Mouse (Mus musculus) embryonic facial prominence, embryonic 11.5 days (tissue): ENCODE measurements around the gene Npas4. TPM values are rescaled to one million over a fixed set of nuclear protein-coding genes. Genes with fewer than 3 reads are reported as not detected.
"Not testable (repeated sequence)": the region's sequence is repeated elsewhere in the genome, so short reads cannot be mapped to it uniquely, and the experiment has no call there.

Experiments
- ATAC-seq: fragments of 200-750 bp; cut with Nextera tagmentation; replicated peaks from 2 replicates; pipeline ENCODE4 v1.8.0; 2017; ENCODE audit warnings: low read depth; ENCODE audit not compliant: insufficient number of reproducible peaks, low FRiP score, low TSS enrichment
- DNase-seq: peaks from one replicate; pipeline ENCODE4 v3.0.0-alpha.2; 2015; ENCODE audit warnings: low spot score
- H3K27ac ChIP-seq: fragments of 300-500 bp; sonication (generic); replicated peaks from 2 replicates; pipeline ENCODE4 v1.5.1; 2014; ENCODE audit warnings: mild to moderate bottlenecking, low read depth, low read length, control low read depth
- H3K27me3 ChIP-seq: fragments of 300-500 bp; sonication (generic); 2 replicates; pipeline ENCODE4 v1.6.1; 2014; ENCODE audit warnings: mild to moderate bottlenecking, low read length, moderate library complexity, mixed read lengths; ENCODE audit not compliant: control insufficient read depth, insufficient read depth
- H3K36me3 ChIP-seq: fragments of 300-500 bp; sonication (generic); replicated peaks from 2 replicates; pipeline ENCODE4 v1.6.1; 2014; ENCODE audit warnings: low read depth, mild to moderate bottlenecking, low read length, moderate library complexity, mixed read lengths; ENCODE audit not compliant: control insufficient read depth, insufficient read depth
- H3K4me1 ChIP-seq: fragments of 300-500 bp; sonication (generic); 2 replicates; pipeline ENCODE4 v1.6.1; 2014; ENCODE audit warnings: low read length, mixed read lengths; ENCODE audit not compliant: control insufficient read depth, insufficient read depth
- H3K4me2 ChIP-seq: fragments of 300-500 bp; sonication (generic); 2 replicates; pipeline ENCODE4 v1.6.1; 2014; ENCODE audit warnings: low read depth, mild to moderate bottlenecking, control low read depth, low read length, moderate library complexity
- H3K4me3 ChIP-seq: fragments of 300-500 bp; sonication (generic); 2 replicates; pipeline ENCODE4 v1.5.1; 2014; ENCODE audit warnings: low read depth, low read length, control low read depth
- H3K9ac ChIP-seq: fragments of 300-500 bp; sonication (generic); replicated peaks from 2 replicates; pipeline ENCODE4 v1.6.1; 2014; ENCODE audit warnings: mild to moderate bottlenecking, control low read depth, low read length
- H3K9me3 ChIP-seq: fragments of 300-500 bp; sonication (generic); replicated peaks from 2 replicates; pipeline ENCODE4 v1.6.1; 2016; ENCODE audit warnings: mild to moderate bottlenecking, low read length, inconsistent platforms, mixed read lengths; ENCODE audit not compliant: control insufficient read depth
- WGBS: fragments of 180-500 bp; shearing (Covaris S2); extraction: QIAGEN DNeasy Blood & Tissue Kit; methylation state at CpG from one replicate; pipeline ENCODE4 v1.1.7; 2014; 5-methylcytosine and 5-hydroxymethylcytosine counted together
- polyA plus RNA-seq: library from polyadenylated mRNA; unstranded; fragments of >200 nt; fragmentation: Nextera tagmentation; extraction: Ambion mirVana; gene quantifications from 2 replicates; pipeline ENCODE4 v1.2.1, GENCODE M21; 2014

Npas4 gene
- polyA plus RNA-seq, 1 experiment from 2014 or later, result not detected

DNA sequence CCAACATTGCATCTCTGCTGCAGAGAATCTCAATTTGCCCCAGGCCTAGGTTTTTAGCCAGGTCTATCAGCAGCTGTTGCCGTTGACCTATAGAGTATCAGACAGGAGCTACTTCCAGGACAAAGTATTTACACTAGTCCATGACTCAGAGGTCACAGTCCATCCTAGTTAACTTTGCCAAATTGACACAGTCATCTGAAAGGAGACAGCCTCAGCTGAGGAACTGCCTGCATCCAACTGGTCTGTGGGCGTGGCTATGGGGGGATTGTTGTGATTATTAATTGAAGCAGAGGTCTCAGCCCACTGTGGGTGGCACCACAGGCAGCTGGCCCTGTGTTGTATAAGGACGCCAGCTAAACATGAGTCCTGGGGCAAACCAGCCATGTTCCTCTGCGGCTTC is 14.8 kb upstream of the Npas4 start:
- no peak overlapping the region for H3K9ac ChIP-seq
- no peaks in the 10 kb centered on the region for H3K36me3 ChIP-seq
- no peak overlapping the region for H3K27ac ChIP-seq
- H3K27me3 ChIP-seq, result no peaks in the 10 kb centered on the region
- H3K9me3 ChIP-seq, result no peaks in the 10 kb centered on the region
- no peak overlapping the region for H3K4me2 ChIP-seq
- no peak for DNase-seq
- WGBS, result 70% methylated on average over 4 of the region's 4 CpGs
- 0 out of 2 replicates have a peak, but pooled peaks cover 2% of the 10 kb centered on the region for H3K4me1 ChIP-seq
- no peak overlapping the region for H3K4me3 ChIP-seq
- ATAC-seq, result no peak

DNA sequence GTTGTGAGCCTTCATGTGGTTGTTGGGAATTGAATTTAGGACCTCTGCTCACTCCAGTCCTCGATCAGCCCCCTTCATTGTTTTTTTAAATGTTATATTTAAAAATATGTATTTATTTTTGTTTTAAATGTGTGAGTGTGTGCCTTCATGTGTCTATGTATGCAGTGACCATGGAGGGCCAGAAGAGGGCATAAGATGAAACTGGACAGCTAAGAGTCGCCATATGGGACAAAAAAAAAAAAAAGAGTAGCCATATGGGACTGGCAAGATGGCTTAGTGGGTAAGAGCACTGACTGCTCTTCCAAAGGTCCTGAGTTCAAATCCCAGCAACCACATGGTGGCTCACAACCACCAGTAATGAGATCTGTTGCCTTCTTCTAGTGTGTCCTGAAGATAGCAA is 13.5 kb upstream of the Npas4 start:
- H3K9ac ChIP-seq, H3K36me3 ChIP-seq, H3K27ac ChIP-seq, DNase-seq, H3K4me2 ChIP-seq, H3K9me3 ChIP-seq, H3K4me3 ChIP-seq, ATAC-seq, H3K27me3 ChIP-seq, H3K4me1 ChIP-seq: not testable (repeated sequence)
- WGBS, result 61% methylated on average over 2 of the region's 2 CpGs

DNA sequence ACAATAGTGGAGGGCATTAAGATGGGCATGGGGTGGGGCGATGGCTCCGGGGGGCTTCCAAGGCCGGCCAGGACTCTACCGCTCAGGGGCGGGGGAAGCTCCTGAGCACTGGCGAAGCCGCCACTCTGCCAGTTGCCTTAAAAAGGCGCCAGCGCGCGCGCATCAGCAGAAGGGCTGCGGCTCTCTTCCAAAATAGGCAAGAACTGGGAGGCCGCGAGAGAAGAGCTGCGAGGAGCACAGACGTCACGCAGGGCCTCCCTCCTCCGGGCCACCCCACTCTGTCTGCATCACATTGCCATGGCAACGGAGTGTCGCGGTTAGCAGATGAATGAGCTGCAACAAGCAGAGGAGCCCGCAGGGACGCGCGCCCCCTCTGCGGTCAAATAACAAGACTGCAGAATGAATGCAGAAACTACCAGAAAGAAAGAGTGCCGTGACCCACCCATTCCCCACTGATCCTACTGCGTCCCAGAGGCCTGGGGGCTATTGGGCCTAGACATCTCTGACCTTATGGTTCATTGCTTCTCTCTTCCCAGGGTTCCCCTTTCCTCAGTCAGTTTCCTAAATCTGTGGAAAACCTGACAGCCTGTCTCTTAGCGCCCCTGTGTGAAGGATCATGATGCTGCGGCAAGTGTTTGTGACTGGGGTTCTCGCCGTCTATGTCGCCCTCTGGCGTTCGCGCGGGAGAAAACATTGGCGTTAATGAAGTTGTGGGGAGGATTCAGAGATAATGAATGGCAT is 11.7 kb upstream of the Npas4 start:
- Histone ChIP-seq H3K27me3 (no peaks in the 10 kb centered on the region), H3K4me2 (peak overlapping the region; percentile 35), H3K4me1 (0 out of 2 replicates have a peak, but pooled peaks cover 2% of the 10 kb centered on the region), H3K9me3 (no peaks in the 10 kb centered on the region), H3K9ac (peak overlapping the region; percentile 26; the same call in 1 of the 2 replicates), H3K4me3 (peak overlapping the region; percentile 19; the same call in 1 of the 2 replicates), H3K36me3 (no peaks in the 10 kb centered on the region), H3K27ac (no peak overlapping the region)
- DNase-seq, result peak; percentile 92
- WGBS, result under 1% methylated on average over 39 of the region's 39 CpGs
- ATAC-seq, result peak; percentile 91

DNA sequence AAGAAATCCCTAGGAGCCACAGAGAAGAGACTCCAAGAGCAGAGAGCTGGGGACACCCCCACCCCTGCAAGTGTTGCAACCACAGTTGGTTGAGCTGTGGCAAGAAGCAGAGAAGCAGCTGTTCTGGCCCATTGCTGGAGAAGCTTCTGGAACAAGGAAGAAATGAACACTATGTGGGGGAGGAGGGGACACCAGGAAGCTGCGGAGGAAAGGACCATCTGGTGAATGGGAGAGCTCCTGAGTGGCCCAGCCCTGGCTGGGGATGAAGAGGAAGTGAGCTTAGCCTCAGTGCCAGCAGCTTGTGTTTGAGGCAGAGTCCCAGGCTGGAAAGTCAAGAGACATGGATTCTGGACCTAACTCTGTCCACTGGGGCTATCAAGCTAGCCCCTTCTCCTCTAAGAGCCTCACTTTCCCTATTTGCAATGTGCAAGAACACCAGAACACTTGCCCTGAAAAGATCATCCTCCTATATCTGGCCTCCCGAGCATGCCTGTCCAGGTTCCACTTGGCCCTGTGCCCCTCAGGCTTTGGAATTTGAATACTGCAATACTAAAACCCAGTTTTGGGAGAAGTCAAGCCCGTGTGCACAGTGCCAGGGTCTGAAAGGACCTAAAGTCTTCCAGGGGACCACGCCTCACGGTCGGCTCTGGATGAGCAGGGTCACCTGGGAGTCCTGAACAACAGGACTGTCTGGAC is 9.5 kb upstream of the Npas4 start:
- Histone ChIP-seq H3K4me1 (0 out of 2 replicates have a peak, but pooled peaks cover 2% of the 10 kb centered on the region), H3K27me3 (no peaks in the 10 kb centered on the region), H3K4me2 (no peak overlapping the region), H3K36me3 (no peaks in the 10 kb centered on the region), H3K9me3 (no peaks in the 10 kb centered on the region), H3K27ac (no peak overlapping the region), H3K9ac (no peak overlapping the region), H3K4me3 (no peak overlapping the region)
- DNase-seq, result no peak
- 74% methylated on average over 6 of the region's 6 CpGs for WGBS
- no peak for ATAC-seq

DNA sequence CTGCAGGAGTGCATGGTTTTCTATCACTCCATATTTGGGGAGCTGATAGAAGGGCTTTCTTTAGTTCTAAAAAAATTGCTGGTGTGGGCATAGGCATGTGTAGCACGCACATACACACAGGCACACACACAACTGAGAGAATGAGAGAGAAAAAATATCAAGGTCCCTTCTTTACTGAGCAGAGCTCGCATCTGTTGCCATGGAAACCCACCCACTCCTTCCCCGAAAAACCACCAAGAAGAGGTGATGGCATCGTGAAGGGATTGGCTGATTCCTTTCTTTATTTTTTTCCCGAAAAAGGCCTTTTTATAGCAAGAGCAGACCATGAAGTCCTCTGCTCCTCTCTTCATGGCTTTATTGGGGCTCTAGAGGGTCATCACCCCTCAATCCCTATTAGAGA is 3.9 kb upstream of the Npas4 start:
- Histone ChIP-seq H3K36me3 (no peaks in the 10 kb centered on the region), H3K27me3 (peaks cover 30% of the 10 kb centered on the region), H3K4me1 (no peaks in the 10 kb centered on the region), H3K4me2 (no peak overlapping the region), H3K9me3 (no peaks in the 10 kb centered on the region), H3K9ac (no peak overlapping the region), H3K27ac (no peak overlapping the region), H3K4me3 (no peak overlapping the region)
- 60% methylated on average over 5 of the region's 5 CpGs for WGBS
- no peak for DNase-seq
- no peak for ATAC-seq

DNA sequence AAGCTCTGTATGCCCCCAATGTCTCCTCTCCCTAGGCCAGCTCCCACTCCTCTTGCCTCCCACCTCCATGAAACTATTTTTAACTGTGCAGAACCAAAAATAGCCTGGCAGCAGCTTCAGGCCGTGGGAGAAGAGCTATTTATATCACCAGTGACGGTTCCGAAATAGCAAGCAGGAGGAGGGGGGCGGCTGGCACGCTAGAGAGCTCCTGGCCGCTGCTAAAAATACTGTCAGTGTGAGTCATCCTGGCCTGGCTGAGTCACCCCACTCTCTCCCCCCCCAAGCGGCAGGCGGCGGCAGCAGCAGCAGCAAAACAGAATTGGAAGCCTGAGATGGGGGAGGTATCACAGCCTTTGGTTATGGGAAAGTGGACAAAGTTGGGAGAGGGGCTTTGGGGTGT is 2.8 kb upstream of the Npas4 start:
- H3K27ac ChIP-seq, result no peak overlapping the region
- peaks cover 30% of the 10 kb centered on the region for H3K27me3 ChIP-seq
- ATAC-seq (no peak), DNase-seq (no peak)
- no peaks in the 10 kb centered on the region for H3K36me3 ChIP-seq
- no peak overlapping the region for H3K4me2 ChIP-seq
- no peaks in the 10 kb centered on the region for H3K9me3 ChIP-seq
- no peak overlapping the region for H3K9ac ChIP-seq
- no peak overlapping the region for H3K4me3 ChIP-seq
- WGBS, result 9% methylated on average over 9 of the region's 9 CpGs
- no peaks in the 10 kb centered on the region for H3K4me1 ChIP-seq

DNA sequence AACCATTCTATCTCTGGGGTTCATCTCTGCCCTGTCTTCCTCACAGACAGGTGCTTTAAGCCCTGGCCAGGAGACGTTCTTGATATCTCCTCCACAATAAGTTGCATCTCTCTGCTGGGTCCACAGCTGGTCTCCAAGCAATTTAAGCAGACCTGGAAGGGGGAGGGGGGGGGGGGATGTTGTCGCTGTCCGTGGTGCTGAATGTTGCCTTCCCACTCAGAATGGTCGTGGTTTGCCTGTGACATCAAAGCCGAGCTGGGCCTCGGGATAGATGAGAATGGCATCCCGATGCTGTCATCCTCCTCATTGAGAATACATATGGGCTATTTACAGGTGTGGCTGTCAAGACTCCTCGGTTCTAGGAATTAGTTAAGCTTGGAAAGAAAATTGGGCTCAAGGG is 2.3 kb upstream of the Npas4 start:
- H3K4me2 ChIP-seq, result no peak overlapping the region
- no peaks in the 10 kb centered on the region for H3K36me3 ChIP-seq
- H3K9me3 ChIP-seq, result no peaks in the 10 kb centered on the region
- ATAC-seq (no peak), DNase-seq (peak; percentile 66)
- no peak overlapping the region for H3K9ac ChIP-seq
- H3K4me1 ChIP-seq, result no peaks in the 10 kb centered on the region
- no peak overlapping the region for H3K4me3 ChIP-seq
- no peak overlapping the region for H3K27ac ChIP-seq
- 21% methylated on average over 8 of the region's 8 CpGs for WGBS
- peaks cover 30% of the 10 kb centered on the region for H3K27me3 ChIP-seq

DNA sequence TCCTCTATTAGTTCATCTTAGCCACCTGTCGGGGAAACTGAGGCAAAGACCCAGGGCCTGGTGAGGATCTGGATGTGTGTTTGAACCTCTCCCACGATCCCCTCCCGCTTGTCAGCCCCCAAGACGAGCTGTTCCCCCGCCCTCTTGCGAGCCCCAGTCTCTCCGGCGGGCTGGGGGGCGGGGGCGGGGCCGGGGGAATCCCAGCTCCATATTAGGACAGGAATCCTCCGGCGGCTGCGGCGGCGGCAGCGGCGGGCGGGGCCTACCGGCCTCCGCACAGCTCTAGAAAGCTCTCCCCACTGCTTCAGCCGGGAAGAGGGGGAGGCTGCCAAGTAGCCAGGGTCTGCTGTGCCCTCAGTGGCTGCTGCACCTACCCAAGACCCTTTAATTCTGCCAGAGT is 600 bp upstream of the Npas4 start:
- no peak overlapping the region for H3K4me2 ChIP-seq
- 2% methylated on average over 21 of the region's 22 CpGs for WGBS
- H3K4me1 ChIP-seq, result no peaks in the 10 kb centered on the region
- DNase-seq (no peak), ATAC-seq (no peak)
- H3K27me3 ChIP-seq, result peaks cover 30% of the 10 kb centered on the region
- H3K36me3 ChIP-seq, result no peaks in the 10 kb centered on the region
- no peak overlapping the region for H3K4me3 ChIP-seq
- H3K27ac ChIP-seq, result no peak overlapping the region
- no peak overlapping the region for H3K9ac ChIP-seq
- no peaks in the 10 kb centered on the region for H3K9me3 ChIP-seq
